Mouse (Mus musculus): Measurements from ENCODE around the gene Elf2. TPM values are rescaled to one million over a fixed set of nuclear protein-coding genes. Genes with fewer than 3 reads are reported as not detected.
"Not testable (repeated sequence)": the region's sequence is repeated elsewhere in the genome, so short reads cannot be mapped to it uniquely, and the experiment has no call there.

Elf2 gene
- polyA plus RNA-seq, 1 experiment from 2014 or later = 47.1 TPM

- H3K27me3 ChIP-seq; H3K4me3 ChIP-seq; H3K4me2 ChIP-seq; ATAC-seq (ENCODE audit: low FRiP score); H3K9ac ChIP-seq; H3K4me1 ChIP-seq (replicated peaks); H3K9me3 ChIP-seq; H3K27ac ChIP-seq: not testable (repeated sequence)
- peaks cover 52% of the 10 kb centered on the region for H3K36me3 ChIP-seq
- WGBS = 88% methylated on average over 3 of the region's 3 CpGs
These were observed 22.4 kb downstream of the Elf2 start for GRCm38 (mm10) chr3:51318053-51318452.

GRCm38 (mm10) chr3:51316876-51317275 lies 23.6 kb downstream of the Elf2 start:
- Histone ChIP-seq H3K4me2 (no peak overlapping the region), H3K27ac (no peak overlapping the region), H3K9me3 (no peaks in the 10 kb centered on the region), H3K27me3 (no peaks in the 10 kb centered on the region), H3K4me3 (no peak overlapping the region), H3K9ac (no peak overlapping the region), H3K36me3 (peaks cover 41% of the 10 kb centered on the region), H3K4me1 (replicated peaks) (no peaks in the 10 kb centered on the region)
- no peak for ATAC-seq (ENCODE audit: low FRiP score)
- WGBS = 87% methylated on average over 10 of the region's 10 CpGs

GRCm38 (mm10) chr3:51311638-51312037 lies 28.8 kb downstream of the Elf2 start:
- no peak overlapping the region for H3K9ac ChIP-seq

GRCm38 (mm10) chr3:51310098-51310497 lies 30.4 kb downstream of the Elf2 start:
- H3K4me3 ChIP-seq = no peak overlapping the region
- no peak overlapping the region for H3K9ac ChIP-seq
- peaks cover 22% of the 10 kb centered on the region for H3K36me3 ChIP-seq
- peaks cover 19% of the 10 kb centered on the region; the same call in 1 of the 2 replicates for H3K4me1 ChIP-seq (replicated peaks)
- H3K27me3 ChIP-seq = no peaks in the 10 kb centered on the region
- no peaks in the 10 kb centered on the region for H3K9me3 ChIP-seq
- WGBS = 42% methylated on average over 7 of the region's 7 CpGs
- no peak overlapping the region for H3K4me2 ChIP-seq
- no peak overlapping the region for H3K27ac ChIP-seq
- no peak for ATAC-seq (ENCODE audit: low FRiP score)

More at GRCm38 (mm10) chr3:51311638-51312037, 28.8 kb downstream of the Elf2 start:
- 40% methylated on average over 9 of the region's 9 CpGs for WGBS
- Histone ChIP-seq H3K4me2 (no peak overlapping the region), H3K36me3 (peaks cover 17% of the 10 kb centered on the region), H3K27ac (no peak overlapping the region), H3K27me3 (no peaks in the 10 kb centered on the region), H3K4me3 (no peak overlapping the region), H3K4me1 (replicated peaks) (peaks cover 19% of the 10 kb centered on the region; the same call in 1 of the 2 replicates), H3K9me3 (no peaks in the 10 kb centered on the region)
- no peak for ATAC-seq (ENCODE audit: low FRiP score)

GRCm38 (mm10) chr3:51306621-51307020 lies 33.8 kb downstream of the Elf2 start:
- no peak for ATAC-seq (ENCODE audit: low FRiP score)
- no peak overlapping the region for H3K9ac ChIP-seq
- H3K4me2 ChIP-seq = no peak overlapping the region
- H3K27me3 ChIP-seq = no peaks in the 10 kb centered on the region
- peaks cover 17% of the 10 kb centered on the region for H3K36me3 ChIP-seq
- H3K4me1 ChIP-seq (replicated peaks) = peaks cover 17% of the 10 kb centered on the region; the same call in 1 of the 2 replicates
- WGBS = 91% methylated on average over 2 of the region's 2 CpGs
- no peaks in the 10 kb centered on the region for H3K9me3 ChIP-seq
- H3K4me3 ChIP-seq = no peak overlapping the region
- no peak overlapping the region for H3K27ac ChIP-seq

GRCm38 (mm10) chr3:51305961-51306360 lies 34.5 kb downstream of the Elf2 start:
- ATAC-seq (ENCODE audit: low FRiP score) = no peak
- Histone ChIP-seq H3K9me3 (no peaks in the 10 kb centered on the region), H3K4me1 (replicated peaks) (peaks cover 11% of the 10 kb centered on the region; the same call in 1 of the 2 replicates), H3K36me3 (peaks cover 18% of the 10 kb centered on the region), H3K9ac (no peak overlapping the region), H3K27ac (no peak overlapping the region), H3K4me3 (no peak overlapping the region), H3K4me2 (no peak overlapping the region), H3K27me3 (no peaks in the 10 kb centered on the region)
- 85% methylated on average over 8 of the region's 8 CpGs for WGBS

- Histone ChIP-seq H3K9ac (no peak overlapping the region), H3K27ac (no peak overlapping the region; the same call in 1 of the 2 replicates), H3K9me3 (no peaks in the 10 kb centered on the region), H3K27me3 (no peaks in the 10 kb centered on the region), H3K4me1 (replicated peaks) (no peaks in the 10 kb centered on the region), H3K4me2 (no peak overlapping the region), H3K36me3 (peaks cover 16% of the 10 kb centered on the region), H3K4me3 (no peak overlapping the region)
- no peak for ATAC-seq (ENCODE audit: low FRiP score)
- WGBS = 92% methylated on average over 3 of the region's 3 CpGs
These were observed 37.4 kb downstream of the Elf2 start for GRCm38 (mm10) chr3:51302971-51303476.

- 83% methylated on average over 6 of the region's 6 CpGs for WGBS
- Histone ChIP-seq H3K4me1 (replicated peaks) (no peaks in the 10 kb centered on the region), H3K36me3 (peaks cover 12% of the 10 kb centered on the region), H3K27ac (no peak overlapping the region), H3K4me3 (no peak overlapping the region), H3K9ac (no peak overlapping the region), H3K27me3 (no peaks in the 10 kb centered on the region), H3K9me3 (no peaks in the 10 kb centered on the region), H3K4me2 (no peak overlapping the region)
- no peak for ATAC-seq (ENCODE audit: low FRiP score)
These were observed 38.9 kb downstream of the Elf2 start for GRCm38 (mm10) chr3:51301583-51301982.

- no peak for ATAC-seq (ENCODE audit: low FRiP score)
- no peak overlapping the region for H3K4me2 ChIP-seq
- 79% methylated on average over 1 of the region's 1 CpGs for WGBS
- H3K9ac ChIP-seq = no peak overlapping the region
- no peak overlapping the region for H3K4me3 ChIP-seq
- H3K4me1 ChIP-seq (replicated peaks) = no peaks in the 10 kb centered on the region
- no peaks in the 10 kb centered on the region for H3K9me3 ChIP-seq
- no peaks in the 10 kb centered on the region for H3K27me3 ChIP-seq
- H3K36me3 ChIP-seq = peaks cover 15% of the 10 kb centered on the region
- H3K27ac ChIP-seq = no peak overlapping the region
These were observed 43.7 kb downstream of the Elf2 start for GRCm38 (mm10) chr3:51296790-51297189.

- no peak overlapping the region for H3K4me3 ChIP-seq
- no peak for ATAC-seq (ENCODE audit: low FRiP score)
- no peak overlapping the region for H3K27ac ChIP-seq
- no peak overlapping the region for H3K9ac ChIP-seq
- no peak overlapping the region for H3K4me2 ChIP-seq
- H3K27me3 ChIP-seq = no peaks in the 10 kb centered on the region
- H3K9me3 ChIP-seq = no peaks in the 10 kb centered on the region
- H3K4me1 ChIP-seq (replicated peaks) = no peaks in the 10 kb centered on the region
- peaks cover 12% of the 10 kb centered on the region for H3K36me3 ChIP-seq
- WGBS = 68% methylated on average over 2 of the region's 2 CpGs
These were observed 45.2 kb downstream of the Elf2 start for GRCm38 (mm10) chr3:51295225-51295624.

- Histone ChIP-seq H3K4me3 (no peak overlapping the region), H3K27me3 (no peaks in the 10 kb centered on the region), H3K9ac (no peak overlapping the region), H3K4me2 (no peak overlapping the region), H3K4me1 (replicated peaks) (no peaks in the 10 kb centered on the region), H3K9me3 (no peaks in the 10 kb centered on the region), H3K27ac (no peak overlapping the region), H3K36me3 (peaks cover 12% of the 10 kb centered on the region)
- ATAC-seq (ENCODE audit: low FRiP score) = no peak
- WGBS = 46% methylated on average over 2 of the region's 2 CpGs
These were observed 46.2 kb downstream of the Elf2 start for GRCm38 (mm10) chr3:51294251-51294650.

GRCm38 (mm10) chr3:51288880-51289821 lies 51.3 kb downstream of the Elf2 start:
- Histone ChIP-seq H3K4me1 (replicated peaks) (no peaks in the 10 kb centered on the region), H3K4me2 (no peak overlapping the region), H3K27me3 (no peaks in the 10 kb centered on the region), H3K36me3 (peaks cover 21% of the 10 kb centered on the region), H3K4me3 (no peak overlapping the region), H3K9me3 (no peaks in the 10 kb centered on the region), H3K9ac (no peak overlapping the region), H3K27ac (peak overlapping the region; percentile 76)
- peak; percentile 72 for ATAC-seq (ENCODE audit: low FRiP score)
- WGBS = 58% methylated on average over 11 of the region's 11 CpGs

Measured in hindbrain, embryonic 13.5 days (tissue).